Mouse (Mus musculus): ENCODE data around the gene Tmem211. TPM values are rescaled to one million over a fixed set of nuclear protein-coding genes. Genes with fewer than 3 reads are reported as not detected.

The Tmem211 gene
- total and polyA plus RNA-seq, 3 experiments: not detected

- TF ChIP-seq ZC3H11A (IDR thresholded peaks at IDR 0.05; ENCODE audit: low read depth, low read length): no peak
These were observed 61.8 kb downstream of the Tmem211 start (continued) for GRCm38 (mm10) chr5:113288490-113288889.

Other genes starting within 250 kb of the Tmem211 start
- not detected in 2 replicates for gene Grk3, start 211.1 kb upstream of the Tmem211 start, total RNA-seq (2012; rRNA removed)
- gene Grk3, start 211.1 kb upstream of the Tmem211 start, total RNA-seq (2014; rRNA removed): not detected in 2 replicates
- gene Grk3, start 211.1 kb upstream of the Tmem211 start, polyA plus RNA-seq (2012; ENCODE audit: insufficient read length, low read depth): not detected in 2 replicates
- not detected in 2 replicates for gene Crybb2, start 156.8 kb upstream of the Tmem211 start, total RNA-seq (2012; rRNA removed)
- gene Crybb2, start 156.8 kb upstream of the Tmem211 start, total RNA-seq (2014; rRNA removed): not detected in 2 replicates
- gene Crybb2, start 156.8 kb upstream of the Tmem211 start, polyA plus RNA-seq (2012; ENCODE audit: insufficient read length, low read depth): not detected in 2 replicates
- not detected in 2 replicates for gene Crybb3, start 145.3 kb upstream of the Tmem211 start, total RNA-seq (2012; rRNA removed)
- gene Crybb3, start 145.3 kb upstream of the Tmem211 start, total RNA-seq (2014; rRNA removed): not detected in 2 replicates
- not detected in 2 replicates for gene Crybb3, start 145.3 kb upstream of the Tmem211 start, polyA plus RNA-seq (2012; ENCODE audit: insufficient read length, low read depth)
- gene 2900026A02Rik, start 5.7 kb upstream of the Tmem211 start, total RNA-seq (2012; rRNA removed): 0.67 and 0.93 TPM in 2 replicates
- gene 2900026A02Rik, start 5.7 kb upstream of the Tmem211 start, total RNA-seq (2014; rRNA removed): 0.76 and 0.85 TPM in 2 replicates
- gene 2900026A02Rik, start 5.7 kb upstream of the Tmem211 start, polyA plus RNA-seq (2012; ENCODE audit: insufficient read length, low read depth): 3.6 and 4.6 TPM in 2 replicates
- 0.08 and 0.29 TPM in 2 replicates for gene Sgsm1, start 83.9 kb downstream of the Tmem211 start, total RNA-seq (2012; rRNA removed)
- not detected in 2 replicates for gene Sgsm1, start 83.9 kb downstream of the Tmem211 start, total RNA-seq (2014; rRNA removed)
- not detected in 2 replicates for gene Sgsm1, start 83.9 kb downstream of the Tmem211 start, polyA plus RNA-seq (2012; ENCODE audit: insufficient read length, low read depth)
- not detected in 2 replicates for gene Aym1, start 130.4 kb downstream of the Tmem211 start, total RNA-seq (2012; rRNA removed)
- not detected in 2 replicates for gene Aym1, start 130.4 kb downstream of the Tmem211 start, total RNA-seq (2014; rRNA removed)
- not detected in 2 replicates for gene Aym1, start 130.4 kb downstream of the Tmem211 start, polyA plus RNA-seq (2012; ENCODE audit: insufficient read length, low read depth)